Mouse (Mus musculus): ENCODE results near the gene Ppp1r21.

Gene Ppp1r21

GRCm38 (mm10) chr17:88613172-88613571 lies 83.3 kb downstream of the Ppp1r21 start:
- in situ Hi-C loops (cut with MseI, MboI) = no loop called here

GRCm38 (mm10) chr17:88613721-88614120 lies 83.8 kb downstream of the Ppp1r21 start:
- in situ Hi-C loops (cut with MseI, MboI) = no loop called here

- in situ Hi-C loops (cut with MseI, MboI) = no loop called here
These were observed 84.3 kb downstream of the Ppp1r21 start for GRCm38 (mm10) chr17:88614234-88614633.

GRCm38 (mm10) chr17:88614733-88615132 lies 84.8 kb downstream of the Ppp1r21 start:
- in situ Hi-C loops (cut with MseI, MboI) = no loop called here

GRCm38 (mm10) chr17:88615492-88616155 lies 85.7 kb downstream of the Ppp1r21 start:
- in situ Hi-C loops (cut with MseI, MboI) = no loop called here

GRCm38 (mm10) chr17:88620935-88621334 lies 91.0 kb downstream of the Ppp1r21 start:
- in situ Hi-C loops (cut with MseI, MboI) = no loop called here

- in situ Hi-C loops (cut with MseI, MboI) = no loop called here
These were observed 91.5 kb downstream of the Ppp1r21 start for GRCm38 (mm10) chr17:88621374-88621773.

GRCm38 (mm10) chr17:88622711-88623110 lies 92.8 kb downstream of the Ppp1r21 start:
- in situ Hi-C loops (cut with MseI, MboI) = no loop called here

- in situ Hi-C loops (cut with MseI, MboI) = no loop called here
These were observed 94.5 kb downstream of the Ppp1r21 start for GRCm38 (mm10) chr17:88624386-88624785.

- in situ Hi-C loops (cut with MseI, MboI) = no loop called here
These were observed 95.4 kb downstream of the Ppp1r21 start for GRCm38 (mm10) chr17:88625350-88625749.

- in situ Hi-C loops (cut with MseI, MboI) = no loop called here
These were observed 96.0 kb downstream of the Ppp1r21 start for GRCm38 (mm10) chr17:88625931-88626330.

- in situ Hi-C loops (cut with MseI, MboI) = no loop called here
These were observed 96.5 kb downstream of the Ppp1r21 start for GRCm38 (mm10) chr17:88626347-88626811.

- in situ Hi-C loops (cut with MseI, MboI) = no loop called here
These were observed 97.2 kb downstream of the Ppp1r21 start for GRCm38 (mm10) chr17:88627150-88627549.

- in situ Hi-C loops (cut with MseI, MboI) = no loop called here
These were observed 98.9 kb downstream of the Ppp1r21 start for GRCm38 (mm10) chr17:88628676-88629380.

GRCm38 (mm10) chr17:88629381-88629759 lies 99.5 kb downstream of the Ppp1r21 start:
- in situ Hi-C loops (cut with MseI, MboI) = no loop called here

GRCm38 (mm10) chr17:88629931-88630553 lies 100.1 kb downstream of the Ppp1r21 start:
- in situ Hi-C loops (cut with MseI, MboI) = no loop called here

- in situ Hi-C loops (cut with MseI, MboI) = no loop called here
These were observed 100.6 kb downstream of the Ppp1r21 start for GRCm38 (mm10) chr17:88630554-88630948.

GRCm38 (mm10) chr17:88632631-88633030 lies 102.7 kb downstream of the Ppp1r21 start:
- in situ Hi-C loops (cut with MseI, MboI) = no loop called here

- in situ Hi-C loops (cut with MseI, MboI) = no loop called here
These were observed 106.2 kb downstream of the Ppp1r21 start for GRCm38 (mm10) chr17:88636076-88636475.

GRCm38 (mm10) chr17:88636587-88636986 lies 106.7 kb downstream of the Ppp1r21 start:
- in situ Hi-C loops (cut with MseI, MboI) = no loop called here
